Mouse (Mus musculus): ENCODE measurements around the gene Dynll2.

GRCm38 (mm10) chr11:87973559-87974305 is 13.6 kb downstream of the Dynll2 start:
- TF ChIP-seq POLR2A (IDR thresholded peaks at IDR 0.05; ENCODE audit: borderline replicate concordance, insufficient read depth, low read length) = no peak
- no peak for TF ChIP-seq CTCF (IDR thresholded peaks at IDR 0.05; ENCODE audit: borderline replicate concordance, insufficient read depth, low read depth, low read length)

Data from cerebellum, adult 2 months (tissue).